Mouse (Mus musculus) monocyte, adult 2 months (primary cell): ENCODE results near the gene Exo5.

ENCODE experiments used
- DNase-seq, 2 experiments: peaks; one replicate each; pipeline ENCODE4 v3.0.0; 2022; ENCODE audit warnings: low spot score in 2 of 2, low read depth in 1 of 2

Exo5 gene

GRCm38 (mm10) chr4:120909558-120910150 lies 15.2 kb downstream of the Exo5 start:
- no peak for DNase-seq

- DNase-seq = no peak
Measured at GRCm38 (mm10) chr4:120905644-120906043, 19.2 kb downstream of the Exo5 start.

GRCm38 (mm10) chr4:120904533-120904932 lies 20.3 kb downstream of the Exo5 start:
- DNase-seq = no peak

GRCm38 (mm10) chr4:120895810-120896584 lies 28.8 kb downstream of the Exo5 start:
- no peak for DNase-seq

- no peak for DNase-seq
Measured at GRCm38 (mm10) chr4:120895226-120895625, 29.6 kb downstream of the Exo5 start.

GRCm38 (mm10) chr4:120894584-120894983 lies 30.2 kb downstream of the Exo5 start:
- DNase-seq = no peak

GRCm38 (mm10) chr4:120893656-120894401 lies 31.0 kb downstream of the Exo5 start:
- no peak for DNase-seq

GRCm38 (mm10) chr4:120892516-120892915 lies 32.3 kb downstream of the Exo5 start:
- no peak for DNase-seq

GRCm38 (mm10) chr4:120891960-120892359 lies 32.9 kb downstream of the Exo5 start:
- DNase-seq = no peak

GRCm38 (mm10) chr4:120890754-120891440 lies 33.9 kb downstream of the Exo5 start:
- DNase-seq = no peak

- no peak for DNase-seq
Measured at GRCm38 (mm10) chr4:120888884-120889283, 35.9 kb downstream of the Exo5 start.

- peak in 1 of 2 experiments; percentile 34 for DNase-seq
Measured at GRCm38 (mm10) chr4:120887381-120888112, 37.3 kb downstream of the Exo5 start.

GRCm38 (mm10) chr4:120886811-120887210 lies 38.0 kb downstream of the Exo5 start:
- no peak for DNase-seq

- DNase-seq = no peak
Measured at GRCm38 (mm10) chr4:120886131-120886530, 38.7 kb downstream of the Exo5 start.

- no peak for DNase-seq
Measured at GRCm38 (mm10) chr4:120885208-120886120, 39.4 kb downstream of the Exo5 start.

- DNase-seq = no peak
Measured at GRCm38 (mm10) chr4:120882002-120882625, 42.7 kb downstream of the Exo5 start.

GRCm38 (mm10) chr4:120880731-120881432 lies 43.9 kb downstream of the Exo5 start:
- DNase-seq = no peak

GRCm38 (mm10) chr4:120879386-120879785 lies 45.4 kb downstream of the Exo5 start:
- no peak for DNase-seq

GRCm38 (mm10) chr4:120878728-120879127 lies 46.1 kb downstream of the Exo5 start:
- no peak for DNase-seq
